Mouse (Mus musculus) spleen, postnatal 36 days (tissue): ENCODE measurements around the gene Nrtn.

Experiments
- DNase-seq, 2 experiments: peaks; one replicate each; pipeline ENCODE4 v3.0.0; 2022; ENCODE audit warnings: low spot score in 2 of 2, mixed read lengths in 1 of 2

Gene Nrtn

GRCm38 (mm10) chr17:56757416-56758123 lies at the start of gene Nrtn:
TSS of gene Nrtn (minus strand) at chr17:56757530.
- peak; percentile 53 to 71 for DNase-seq

DNA sequence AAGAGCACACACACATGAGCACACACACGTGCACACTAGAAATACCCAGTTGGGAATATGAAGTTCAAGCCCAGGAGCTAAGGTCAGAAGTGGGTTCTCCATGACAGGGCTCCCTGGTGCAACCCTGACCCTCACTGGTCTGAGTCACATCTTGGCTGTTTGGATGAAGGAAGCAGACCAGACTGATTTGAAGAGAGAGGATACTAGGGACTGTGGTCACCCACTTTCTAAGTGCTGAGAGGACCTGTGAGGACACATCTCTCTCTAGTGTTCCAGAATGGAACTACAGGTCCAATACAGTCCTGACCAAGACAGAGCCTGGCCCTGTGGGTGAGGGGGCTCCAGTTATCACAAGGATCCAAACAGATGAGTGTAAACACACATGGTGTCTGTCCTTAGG lies 48.5 kb upstream of the Nrtn start:
- no peak for DNase-seq

- no peak for DNase-seq
Observed at GRCm38 (mm10) chr17:56804952-56805351, 47.6 kb upstream of the Nrtn start.

DNA sequence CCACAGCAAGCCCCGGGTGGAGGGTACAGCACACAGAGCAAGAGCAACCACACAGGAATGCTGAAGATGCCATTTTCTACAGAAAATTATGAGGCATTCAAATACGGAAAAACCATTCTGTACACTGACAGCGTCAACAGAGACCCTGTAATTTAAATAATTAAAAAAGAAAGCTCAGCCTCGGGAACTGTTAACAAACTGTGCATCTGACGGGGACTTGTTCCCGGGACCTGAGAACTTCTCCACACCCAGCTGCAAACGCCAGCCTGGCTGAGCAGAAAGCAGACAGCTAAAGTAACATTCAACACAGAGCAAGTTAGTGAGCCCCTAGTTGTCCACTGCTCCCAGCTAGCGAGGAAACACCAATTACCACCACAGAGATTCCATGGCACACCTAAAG lies 44.7 kb upstream of the Nrtn start:
- DNase-seq, result no peak

GRCm38 (mm10) chr17:56799276-56799675 lies 41.9 kb upstream of the Nrtn start:
- no peak for DNase-seq

GRCm38 (mm10) chr17:56793614-56794319 lies 36.4 kb upstream of the Nrtn start:
- DNase-seq, result peak; percentile 20 to 45

DNA sequence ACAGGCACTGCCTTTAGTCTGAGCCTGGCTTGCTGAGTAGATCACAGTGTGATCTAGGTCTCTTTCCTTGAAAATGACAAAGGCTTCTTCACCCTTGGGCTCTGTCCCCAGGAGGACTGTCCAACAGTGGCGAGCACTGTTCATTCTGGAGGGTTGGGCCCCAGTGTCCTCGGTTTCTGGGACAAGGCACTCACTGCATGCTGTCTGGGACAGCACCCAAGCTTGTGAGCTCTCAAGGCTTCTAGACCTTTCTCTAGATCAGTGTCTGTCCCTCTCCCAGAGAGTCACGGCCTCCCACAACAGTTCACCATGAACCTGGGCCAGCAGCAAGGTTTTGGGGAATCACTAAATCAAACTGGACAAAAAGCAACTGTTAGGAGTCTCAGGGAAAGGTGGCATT lies 35.3 kb upstream of the Nrtn start:
- DNase-seq, result no peak

GRCm38 (mm10) chr17:56789286-56789685 lies 32.0 kb upstream of the Nrtn start:
- DNase-seq, result no peak

DNA sequence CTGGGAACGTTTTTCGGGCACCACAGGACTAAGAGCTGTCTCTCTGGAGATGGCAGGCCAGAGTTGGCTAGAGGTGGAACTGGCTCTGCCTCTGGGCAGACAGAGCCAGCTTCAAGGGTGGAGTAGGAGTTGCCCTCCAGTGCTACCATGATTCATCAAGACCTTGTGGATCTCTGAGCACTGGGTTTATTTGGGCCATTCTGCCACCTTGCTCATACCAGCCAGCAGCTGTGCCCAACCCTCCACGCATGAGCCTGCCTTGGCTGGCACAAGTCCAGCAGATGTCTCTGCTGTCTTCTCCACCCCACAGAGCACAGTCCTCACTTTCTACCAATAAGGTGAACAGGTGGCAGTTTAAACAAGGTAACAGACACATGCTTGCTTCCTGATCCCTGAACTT lies 31.6 kb upstream of the Nrtn start:
- DNase-seq, result no peak

DNA sequence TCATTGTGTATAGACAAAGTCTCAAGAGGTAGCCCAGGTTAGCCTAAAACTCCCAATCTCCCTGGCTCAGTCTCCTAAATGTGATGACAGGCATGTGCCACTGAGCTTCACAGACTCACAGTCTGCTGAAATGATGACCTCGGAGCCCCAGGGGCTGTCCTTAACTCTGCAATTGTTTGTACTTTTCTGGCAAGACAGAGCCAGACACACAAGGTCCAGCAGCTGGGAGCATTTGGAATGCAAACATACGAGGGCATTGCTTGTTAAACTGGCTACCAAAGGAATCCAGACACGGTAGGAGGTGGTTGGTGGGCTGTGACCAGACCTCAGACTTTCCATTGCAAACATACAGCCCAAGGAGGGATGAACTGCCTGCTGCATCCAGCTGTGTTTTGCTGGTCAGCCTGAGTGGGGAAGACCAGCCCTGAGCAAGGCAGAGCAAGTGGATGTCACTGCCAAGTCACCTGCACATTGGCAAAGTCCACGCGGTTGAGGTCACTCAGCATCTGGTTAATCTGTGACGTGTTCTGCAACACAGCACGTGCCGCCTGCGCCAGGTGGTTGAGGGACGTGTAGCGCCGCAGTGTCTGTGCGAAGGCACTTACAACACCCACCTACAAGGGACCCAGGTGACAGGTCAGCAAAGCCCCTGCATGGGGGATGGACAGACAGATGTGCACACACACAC lies 23.1 kb upstream of the Nrtn start:
- no peak for DNase-seq

- DNase-seq, result no peak
Observed at GRCm38 (mm10) chr17:56778779-56779362, 21.5 kb upstream of the Nrtn start.

GRCm38 (mm10) chr17:56777568-56777967 lies 20.2 kb upstream of the Nrtn start:
- no peak for DNase-seq

DNA sequence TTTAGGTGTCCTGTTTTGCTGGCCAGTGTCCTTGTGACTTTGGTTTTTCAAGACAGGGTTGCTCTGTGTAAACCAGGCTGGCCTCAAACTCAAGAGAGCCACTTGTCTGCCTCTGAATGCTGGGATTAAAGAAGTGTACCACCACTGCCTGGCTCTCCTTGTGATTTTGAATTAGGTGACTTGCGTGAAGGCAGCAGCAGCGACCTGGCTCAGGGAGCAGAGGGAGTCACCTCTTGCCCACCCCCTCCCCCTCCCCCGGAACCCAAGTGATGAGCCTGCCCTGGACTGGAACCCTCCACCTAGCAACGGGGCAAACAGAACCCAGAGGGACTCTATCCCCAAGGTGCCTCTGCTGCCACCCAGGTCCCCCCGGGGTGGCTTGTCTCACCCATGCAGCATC lies 12.6 kb upstream of the Nrtn start, which contains the start of gene Prr22:
Prr22 (plus strand) TSS at position 301 of the 400 bp plus-strand sequence.
- DNase-seq, result no peak

DNA sequence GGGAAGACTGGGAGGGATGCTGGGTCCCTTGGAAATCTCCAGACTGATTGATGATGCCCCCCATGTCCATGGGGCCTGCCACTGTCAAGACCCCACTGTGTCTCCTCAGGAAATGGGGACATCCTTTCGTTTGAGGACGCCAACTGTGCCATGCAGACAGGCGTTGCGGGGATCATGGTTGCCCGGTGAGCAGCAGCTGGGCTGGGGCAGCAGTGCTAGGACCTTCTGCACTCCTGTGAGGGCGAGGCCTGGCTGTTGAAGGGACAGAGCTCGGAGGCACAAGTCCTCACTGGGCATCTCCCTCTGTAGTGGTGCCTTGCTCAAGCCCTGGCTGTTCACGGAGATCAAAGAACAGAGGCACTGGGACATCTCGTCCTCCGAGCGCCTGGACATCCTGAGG lies 11.6 kb upstream of the Nrtn start:
- DNase-seq, result no peak

- DNase-seq, result no peak
Observed at GRCm38 (mm10) chr17:56767531-56768135, 10.3 kb upstream of the Nrtn start.

DNA sequence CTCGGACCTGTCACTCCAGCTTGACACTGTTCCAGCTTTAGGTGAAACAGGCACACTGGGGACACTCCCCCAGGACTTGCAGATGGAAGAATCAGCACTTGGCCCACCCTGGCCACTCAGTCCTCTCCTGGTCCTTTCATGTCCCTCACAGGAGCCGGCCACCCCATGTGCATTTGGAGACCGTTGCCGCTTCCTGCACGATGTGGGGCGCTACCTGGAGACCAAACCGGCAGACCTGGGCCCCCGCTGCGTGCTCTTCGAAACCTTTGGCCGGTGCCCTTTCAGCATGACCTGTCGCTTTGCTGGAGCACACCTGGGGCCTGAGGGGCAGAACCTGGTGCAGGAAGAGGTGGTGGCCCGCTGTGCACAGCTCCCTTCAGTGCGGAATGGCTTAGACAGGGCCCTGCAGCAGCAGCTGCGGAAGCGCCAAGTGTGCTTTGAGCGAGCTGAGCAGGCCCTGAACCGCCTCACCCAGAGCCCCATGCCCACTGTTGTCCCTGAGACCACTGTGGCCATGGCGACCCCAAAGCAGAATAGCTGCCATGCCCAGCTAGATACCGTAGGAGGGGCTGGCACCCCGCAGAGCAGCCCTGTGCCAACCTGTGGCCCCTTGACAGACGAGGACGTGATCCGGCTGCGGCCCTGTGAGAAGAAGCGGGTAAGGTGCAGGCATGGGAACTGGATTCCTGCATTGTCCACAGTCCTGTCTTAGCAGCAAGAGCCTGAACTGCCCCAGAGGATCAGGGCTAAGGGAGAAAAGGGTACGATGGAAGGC lies 9.5 kb upstream of the Nrtn start:
- no peak for DNase-seq

GRCm38 (mm10) chr17:56765431-56765830 lies 8.1 kb upstream of the Nrtn start:
- DNase-seq, result no peak

GRCm38 (mm10) chr17:56764474-56765354 lies 7.4 kb upstream of the Nrtn start, which contains the start of gene Dus3l:
TSS of gene Dus3l (plus strand) at chr17:56764757.
- DNase-seq, result peak; percentile 86 to 90

- DNase-seq, result no peak
Observed at GRCm38 (mm10) chr17:56763741-56764250, 6.5 kb upstream of the Nrtn start.
